In genomic region chr10:25186240-25186639, GRCm38 (mm10) we compare ENCODE assay signal across 8 mouse cellular contexts.
A peak's percentile ranks its signal among the peaks of the same experiment; 100 is the strongest.
DNase-seq lines count a peak whose midpoint lies in the region; ATAC-seq and TF ChIP-seq lines count a peak whose summit lies in the region.
"Not testable (repeated sequence)": the region's sequence is repeated elsewhere in the genome, so short reads cannot be mapped to it uniquely, and the experiment has no call there.

No protein-coding gene starts in this region.

- DNase-seq in A20 (ENCODE audit: low read depth, low spot score) (peak; percentile 12), MEL (ENCODE audit: low read depth, low spot score) (peak; percentile 62), R1 (ENCODE audit: low read depth, low spot score) (peak; percentile 81)
- peak; percentile 38 for DNase-seq in c-Kit-positive CD71-positive TER-119-positive erythroid progenitor cells, embryonic 14.5 days (ENCODE audit: low spot score)
- peak; percentile 14 for DNase-seq in induced T-regulatory cell, adult 2 months (ENCODE audit: low read depth)
- peak; percentile 20 to 24 (median 24) for DNase-seq in liver, embryonic 14.5 days (ENCODE audit: low read depth in 3 of 3, low spot score in 3 of 3)

- not testable (repeated sequence) for TF ChIP-seq RAD21 in MEL (IDR thresholded peaks at IDR 0.05; ENCODE audit: low read depth, low read length)

- H3K4me1 ChIP-seq in ES-Bruce4 (ENCODE audit: control insufficient read depth, insufficient read depth, low read length); MEL (ENCODE audit: control insufficient read depth in 1 of 2, insufficient read depth in 2 of 2, low read length in 2 of 2); liver, embryonic 14.5 days (replicated peaks; ENCODE audit: control insufficient read depth in 2 of 2, insufficient read depth in 2 of 2, low read length in 1 of 2): not testable (repeated sequence)
- H3K4me1 ChIP-seq in liver, embryonic 12.5 days: peaks cover 15% of the 10 kb centered on the region

- not testable (repeated sequence) for TF ChIP-seq CTCF in ES-Bruce4 (IDR thresholded peaks at IDR 0.05; ENCODE audit: low read depth, low read length); MEL (IDR thresholded peaks at IDR 0.05 in 2 of 3, conservative IDR thresholded peaks at IDR 0.05 in 1 of 3; ENCODE audit: control insufficient read depth in 1 of 3, insufficient read depth in 1 of 3, low read depth in 2 of 3, low read length in 3 of 3, poor library complexity in 1 of 3, severe bottlenecking in 1 of 3); liver, embryonic 14.5 days (IDR thresholded peaks at IDR 0.05; ENCODE audit: low read depth)

- H3K9me3 ChIP-seq in ES-Bruce4 (replicated peaks; ENCODE audit: control insufficient read depth, insufficient read depth, low read length, poor library complexity, severe bottlenecking); MEL (replicated peaks; ENCODE audit: insufficient read depth, low read length); liver, embryonic 12.5 days (replicated peaks); liver, embryonic 14.5 days (ENCODE audit: control insufficient read depth, low read length): not testable (repeated sequence)

- not testable (repeated sequence) for H3K4me3 ChIP-seq in ES-Bruce4 (ENCODE audit: low read depth, low read length); MEL (ENCODE audit: control insufficient read depth in 1 of 2, insufficient read depth in 1 of 2, low read depth in 2 of 2, low read length in 2 of 2); liver, embryonic 12.5 days; liver, embryonic 14.5 days (ENCODE audit: insufficient read depth in 1 of 2, low read depth in 2 of 2, low read length in 2 of 2)

- WGBS in liver, embryonic 12.5 days (ENCODE audit: insufficient replicate concordance): 27% methylated on average over 9 of the region's 9 CpGs
- WGBS in liver, embryonic 14.5 days (ENCODE audit: insufficient replicate concordance): 10% methylated on average over 9 of the region's 9 CpGs

- not testable (repeated sequence) for H3K27ac ChIP-seq in ES-Bruce4 (ENCODE audit: insufficient read depth, low read length); MEL (ENCODE audit: control insufficient read depth, low read depth, low read length); liver, embryonic 12.5 days; liver, embryonic 14.5 days

- not testable (repeated sequence) for H3K36me3 ChIP-seq in ES-Bruce4 (ENCODE audit: control insufficient read depth, insufficient read depth, low read length, poor library complexity, severe bottlenecking); MEL (ENCODE audit: control insufficient read depth in 1 of 2, insufficient read depth in 2 of 2, low read length in 2 of 2); liver, embryonic 12.5 days; liver, embryonic 14.5 days (replicated peaks; ENCODE audit: control insufficient read depth, insufficient read depth, low read depth)

- TF ChIP-seq POLR2A in ES-Bruce4 (IDR thresholded peaks at IDR 0.05; ENCODE audit: insufficient read depth, low read length); MEL (IDR thresholded peaks at IDR 0.05; ENCODE audit: control insufficient read depth in 1 of 2, insufficient read depth in 1 of 2, low read depth in 1 of 2, low read length in 2 of 2, poor library complexity in 1 of 2): not testable (repeated sequence)

- H3K9ac ChIP-seq in ES-Bruce4 (ENCODE audit: low read depth, poor library complexity, severe bottlenecking); MEL (ENCODE audit: control insufficient read depth, low read depth, low read length, poor library complexity, severe bottlenecking); liver, embryonic 12.5 days; liver, embryonic 14.5 days (replicated peaks): not testable (repeated sequence)

- 0 out of 2 replicates have a peak overlapping the region, but pooled peaks have one; percentile 24 for H3K4me2 ChIP-seq in liver, embryonic 12.5 days
- not testable (repeated sequence) for H3K4me2 ChIP-seq in liver, embryonic 14.5 days (ENCODE audit: low read depth)

- ATAC-seq in liver, embryonic 12.5 days; liver, embryonic 14.5 days (ENCODE audit: insufficient read depth): not testable (repeated sequence)

- H3K27me3 ChIP-seq in ES-Bruce4 (ENCODE audit: control insufficient read depth, insufficient read depth, low read length, poor library complexity, severe bottlenecking); MEL (ENCODE audit: control insufficient read depth in 1 of 2, insufficient read depth in 2 of 2, low read length in 2 of 2); liver, embryonic 12.5 days (replicated peaks); liver, embryonic 14.5 days (ENCODE audit: control insufficient read depth, insufficient read depth, low read length): not testable (repeated sequence)

- not testable (repeated sequence) for H3K79me2 ChIP-seq in MEL (ENCODE audit: control insufficient read depth, insufficient read depth, low read length, poor library complexity)

- TF ChIP-seq EP300 in ES-Bruce4 (IDR thresholded peaks at IDR 0.05; ENCODE audit: insufficient read depth, low read depth, low read length) (0 out of 2 replicates have a peak, but pooled peaks have one; percentile 45), MEL (IDR thresholded peaks at IDR 0.05; ENCODE audit: low read depth in 1 of 2, low read length in 2 of 2) (0 out of 4 replicates have a peak, but pooled peaks of 1 of the 2 experiments have one; percentile 8)
- not testable (repeated sequence) for TF ChIP-seq EP300 in liver, embryonic 14.5 days (IDR thresholded peaks at IDR 0.05; ENCODE audit: low read depth)

TF ChIP-seq in MEL, 35 proteins besides CTCF, POLR2A, EP300 and RAD21:
- 0 out of 2 replicates have a peak, but pooled peaks have one; percentile 37 for TF ChIP-seq E2F4 (IDR thresholded peaks at IDR 0.05; ENCODE audit: borderline replicate concordance, low read depth, low read length)
- TF ChIP-seq MAX (IDR thresholded peaks at IDR 0.05; ENCODE audit: low read length): peak; percentile 44; the same call in 1 of the 2 replicates
- peak; percentile 78 for TF ChIP-seq USF1 (IDR thresholded peaks at IDR 0.05; ENCODE audit: low read depth, low read length)

Comparison
In these comparisons a context has a peak if more than half of its experiments do, and no peak if none do; other contexts are left out.
1. DNase-seq: peak in every context shown above with its lines; median percentile 81 in R1; 62 in MEL; 38 in c-Kit-positive CD71-positive TER-119-positive erythroid progenitor cells, embryonic 14.5 days; 24 in liver, embryonic 14.5 days; 14 in induced T-regulatory cell, adult 2 months; 12 in A20.